In genomic region chr2:79653809-79654164, GRCm38 (mm10) we compare ENCODE assay signal across 21 mouse cellular contexts. TPM values are rescaled to one million over a fixed set of nuclear protein-coding genes. Genes with fewer than 3 reads are reported as not detected.
A peak's percentile ranks its signal among the peaks of the same experiment; 100 is the strongest.
DNase-seq lines count a peak whose midpoint lies in the region; ATAC-seq and TF ChIP-seq lines count a peak whose summit lies in the region.
"Had no signal": no experiment of that assay in that cellular context is flagged by ENCODE, and none has a peak within 500 bp of the region (broad histone marks: within the 10 kb centered on the region; RNA-seq: fewer than 3 reads in every experiment).

No protein-coding gene starts in this region.

- H3ac ChIP-seq in myocyte (ENCODE audit: control insufficient read depth, insufficient read length) = no peak overlapping the region

- H3K4me3 ChIP-seq in kidney, adult 2 months (ENCODE audit: insufficient read depth, low read depth, low read length) = no peak overlapping the region
- no peak overlapping the region for H3K4me3 ChIP-seq in lung, embryonic 14.5 days (ENCODE audit: low read depth, low read length)
- no peak overlapping the region for H3K4me3 ChIP-seq in bone marrow macrophage, adult 2 months (ENCODE audit: insufficient read depth, low read length)
- H3K4me3 ChIP-seq in myocyte = no peak overlapping the region
- no peak overlapping the region for H3K4me3 ChIP-seq in left cerebral cortex, adult 2 months
- H3K4me3 ChIP-seq: embryonic facial prominence, embryonic 13.5 days; heart, embryonic 13.5 days; hindbrain, embryonic 15.5 days had no signal

- peaks cover 42% of the 10 kb centered on the region for H3K79me2 ChIP-seq in myocyte (ENCODE audit: control insufficient read depth, insufficient read depth)

- peaks cover 12% of the 10 kb centered on the region for H3K36me3 ChIP-seq in kidney, adult 2 months (ENCODE audit: control insufficient read depth, insufficient read depth, low read length)
- H3K36me3 ChIP-seq in lung, embryonic 14.5 days (ENCODE audit: insufficient read depth) = peaks cover 43% of the 10 kb centered on the region
- peaks cover 51% of the 10 kb centered on the region for H3K36me3 ChIP-seq in myocyte (ENCODE audit: control insufficient read depth, insufficient read depth)

- no peak for DNase-seq in kidney, adult 2 months
- DNase-seq in kidney, adult 8-10 months = no peak
- DNase-seq in lung, embryonic 14.5 days = no peak
- no peak for DNase-seq in lung, postnatal 14 days
- DNase-seq in left cerebral cortex, adult 2 months (ENCODE audit: extremely low spot score in 1 of 2, low spot score in 2 of 2) = no peak
- DNase-seq: adrenal gland, adult 8-10 months; gastrocnemius, postnatal 14 days; lung, adult 18-20 months; retina, postnatal 1 day; right cerebral cortex, postnatal 4 days; thymus, postnatal 36 days had no signal

- H3K4me1 ChIP-seq in kidney, adult 2 months (ENCODE audit: control insufficient read depth, insufficient read depth, low read length) = peaks cover 28% of the 10 kb centered on the region
- H3K4me1 ChIP-seq in lung, embryonic 14.5 days (ENCODE audit: insufficient read depth) = no peaks in the 10 kb centered on the region
- peaks cover 20% of the 10 kb centered on the region for H3K4me1 ChIP-seq in bone marrow macrophage, adult 2 months (ENCODE audit: control insufficient read depth, insufficient read depth, low read length)
- H3K4me1 ChIP-seq: embryonic facial prominence, embryonic 13.5 days; heart, embryonic 13.5 days; hindbrain, embryonic 15.5 days had no signal

- no peak overlapping the region for H3K4me2 ChIP-seq in lung, embryonic 14.5 days
- no peak overlapping the region for H3K4me2 ChIP-seq in myocyte (ENCODE audit: low read depth)
- H3K4me2 ChIP-seq: embryonic facial prominence, embryonic 13.5 days; heart, embryonic 13.5 days; hindbrain, embryonic 15.5 days had no signal

- no peak for TF ChIP-seq CTCF in kidney, adult 2 months (conservative IDR thresholded peaks at IDR 0.05; ENCODE audit: insufficient read depth, insufficient read length, low read depth, low read length)
- TF ChIP-seq CTCF in lung, embryonic 14.5 days (IDR thresholded peaks at IDR 0.05; ENCODE audit: low read depth) = no peak
- no peak for TF ChIP-seq CTCF in bone marrow macrophage, adult 2 months (IDR thresholded peaks at IDR 0.05; ENCODE audit: low read depth, low read length)
- no peak for TF ChIP-seq CTCF in left cerebral cortex, adult 2 months (IDR thresholded peaks at IDR 0.05)

- intact Hi-C loops in left cerebral cortex, adult 2 months (cut with DNase I) = no loop called here

- WGBS in kidney, adult 2 months = 40% methylated on average over 2 of the region's 2 CpGs
- 60% methylated on average over 2 of the region's 2 CpGs for WGBS in lung, embryonic 14.5 days

- peak overlapping the region; percentile 39; the same call in 1 of the 2 replicates for H3K27ac ChIP-seq in kidney, adult 2 months (ENCODE audit: insufficient read depth, low read depth, low read length)
- H3K27ac ChIP-seq in lung, embryonic 14.5 days (ENCODE audit: low read depth) = no peak overlapping the region
- peak overlapping the region; percentile 80 for H3K27ac ChIP-seq in bone marrow macrophage, adult 2 months (ENCODE audit: insufficient read depth, low read depth, low read length)
- no peak overlapping the region for H3K27ac ChIP-seq in left cerebral cortex, adult 2 months
- H3K27ac ChIP-seq: embryonic facial prominence, embryonic 13.5 days; heart, embryonic 13.5 days; hindbrain, embryonic 15.5 days; kidney, postnatal 0 days had no signal

- H3K27me3 ChIP-seq in kidney, adult 2 months (replicated peaks; ENCODE audit: control insufficient read depth, insufficient read depth, low read length) = no peaks in the 10 kb centered on the region
- H3K27me3 ChIP-seq in lung, embryonic 14.5 days (ENCODE audit: insufficient read depth, low read length) = no peaks in the 10 kb centered on the region
- no peaks in the 10 kb centered on the region for H3K27me3 ChIP-seq in myocyte (ENCODE audit: control insufficient read depth, insufficient read depth, insufficient read length)
- H3K27me3 ChIP-seq: embryonic facial prominence, embryonic 13.5 days; heart, embryonic 13.5 days; hindbrain, embryonic 15.5 days; megakaryocyte, embryonic 14.5 days had no signal

- no peak for TF ChIP-seq POLR2A in kidney, adult 2 months (IDR thresholded peaks at IDR 0.05; ENCODE audit: low read depth, low read length)
- TF ChIP-seq POLR2A in bone marrow macrophage, adult 2 months (IDR thresholded peaks at IDR 0.05; ENCODE audit: borderline replicate concordance, low read depth, low read length) = no peak
- TF ChIP-seq POLR2A in myocyte (IDR thresholded peaks at IDR 0.05; ENCODE audit: insufficient read length, low read depth) = no peak

- H3K9me3 ChIP-seq in lung, embryonic 14.5 days (ENCODE audit: low read depth, low read length) = no peaks in the 10 kb centered on the region
- H3K9me3 ChIP-seq: embryonic facial prominence, embryonic 13.5 days; heart, embryonic 13.5 days; hindbrain, embryonic 15.5 days; megakaryocyte, embryonic 14.5 days had no signal

- H3K9ac ChIP-seq in lung, embryonic 14.5 days = no peak overlapping the region
- H3K9ac ChIP-seq: embryonic facial prominence, embryonic 13.5 days; heart, embryonic 13.5 days; hindbrain, embryonic 15.5 days had no signal

- ATAC-seq in lung, embryonic 14.5 days (ENCODE audit: insufficient read depth) = peak; percentile 31; the same call in 1 of the 2 replicates
- ATAC-seq: intestine, postnatal 0 days; midbrain, embryonic 16.5 days had no signal

TF ChIP-seq in myocyte, 11 proteins besides CTCF, POLR2A, EP300 and RAD21:
- TF ChIP-seq REST (IDR thresholded peaks at IDR 0.05; ENCODE audit: insufficient read depth, insufficient read length) (no peak), MYOD1 (IDR thresholded peaks at IDR 0.05; ENCODE audit: control insufficient read depth in 1 of 3, insufficient read length in 2 of 3, low read depth in 2 of 3) (peak; percentile 92 to 94 (median 93)), MAX (IDR thresholded peaks at IDR 0.05; ENCODE audit: low read depth) (no peak), CEBPB (IDR thresholded peaks at IDR 0.05; ENCODE audit: insufficient read depth, poor library complexity, severe bottlenecking) (no peak), TCF3 (IDR thresholded peaks at IDR 0.05; ENCODE audit: insufficient read length, low read depth) (no peak), MYOG (IDR thresholded peaks at IDR 0.05; ENCODE audit: control insufficient read depth in 1 of 3, insufficient read depth in 1 of 3, insufficient read length in 2 of 3, low read depth in 2 of 3) (peak in 2 of 3 experiments; percentile 21 to 22), USF1 (IDR thresholded peaks at IDR 0.05; ENCODE audit: low read depth) (no peak), E2F4 (IDR thresholded peaks at IDR 0.05; ENCODE audit: insufficient read depth) (no peak), POLR2AphosphoS2 (IDR thresholded peaks at IDR 0.05; ENCODE audit: insufficient read length, low read depth) (no peak)

RNA-seq across cellular contexts. Expression of gene Itprid2, which starts 18.6 kb away (rescaled TPM):
- polyA plus RNA-seq in kidney, adult 2 months (2012; rRNA removed) = 17.0 and 22.8 TPM in 2 replicates
- polyA plus RNA-seq in lung, embryonic 14.5 days (2014; fragmentation: Nextera tagmentation; extraction: Ambion mirVana) = 14.1 and 14.8 TPM in 2 replicates
- polyA plus RNA-seq in bone marrow macrophage, adult 2 months (2012; ENCODE audit: insufficient read depth, insufficient read length, missing spikeins) = 55.1 and 60.1 TPM in 2 replicates
- polyA plus RNA-seq in myocyte (2012; fragmentation: generic; extraction: Trizol) = 8.1 TPM
- total RNA-seq in left cerebral cortex, adult 2 months (2021) = 10 to 100 TPM; 38.6 to 39.6 TPM

RNA-seq across cellular contexts. Expression of gene Ppp1r1c, which starts 53.8 kb away (rescaled TPM):
- not detected in 2 replicates for polyA plus RNA-seq in kidney, adult 2 months (2012; rRNA removed)
- polyA plus RNA-seq in lung, embryonic 14.5 days (2014; fragmentation: Nextera tagmentation; extraction: Ambion mirVana) = not detected in 2 replicates
- polyA plus RNA-seq in bone marrow macrophage, adult 2 months (2012; ENCODE audit: insufficient read depth, insufficient read length, missing spikeins) = not detected in 2 replicates
- polyA plus RNA-seq in myocyte (2012; fragmentation: generic; extraction: Trizol) = not detected
- not detected for total RNA-seq in left cerebral cortex, adult 2 months (2021)
- total RNA-seq: adrenal gland, adult 8-10 months; gastrocnemius, postnatal 14 days had no signal
- polyA plus RNA-seq: intestine, postnatal 0 days; limb, embryonic 11.5 days had no signal

Comparison
In these comparisons a context has a peak if more than half of its experiments do, and no peak if none do; other contexts are left out.
1. H3K27ac ChIP-seq: peak in kidney, adult 2 months (single experiment) and bone marrow macrophage, adult 2 months (single experiment); none in lung, embryonic 14.5 days (single experiment) and left cerebral cortex, adult 2 months (single experiment).